Comparison of ENCODE assay signal across 8 mouse cellular contexts in genomic region chr1:74091611-74092224, GRCm38 (mm10). TPM values are rescaled to one million over a fixed set of nuclear protein-coding genes. Genes with fewer than 3 reads are reported as not detected.
DNase-seq lines count a peak whose midpoint lies in the region; ATAC-seq lines count a peak whose summit lies in the region.

No protein-coding gene starts in this region.

- DNase-seq in gastrocnemius, postnatal 25 days, result peak; percentile 54
- DNase-seq in gastrocnemius, adult 18-20 months (ENCODE audit: low spot score), result no peak
- DNase-seq in ovary, adult 18-20 months (ENCODE audit: low spot score), result peak; percentile 62
- DNase-seq in ovary, postnatal 10 days (ENCODE audit: low spot score), result no peak
- DNase-seq in hindlimb bud, embryonic 11.5 days (ENCODE audit: extremely low spot score, low read depth, low spot score), result peak; percentile 70
- DNase-seq in layer of hippocampus, adult 9-10 months (ENCODE audit: low spot score), result no peak

- peak overlapping the region; percentile 73 for H3K27ac ChIP-seq in stomach, embryonic 15.5 days

- 28% methylated on average over 6 of the region's 6 CpGs for WGBS in stomach, embryonic 15.5 days

- peak overlapping the region; percentile 48 for H3K4me2 ChIP-seq in stomach, embryonic 15.5 days

- peaks cover 12% of the 10 kb centered on the region; the same call in 1 of the 2 replicates for H3K27me3 ChIP-seq in stomach, embryonic 15.5 days (replicated peaks)

- no peak overlapping the region for H3K4me3 ChIP-seq in stomach, embryonic 15.5 days (replicated peaks)

- no peaks in the 10 kb centered on the region for H3K36me3 ChIP-seq in stomach, embryonic 15.5 days

- peaks cover 26% of the 10 kb centered on the region for H3K4me1 ChIP-seq in stomach, embryonic 15.5 days

- H3K9me3 ChIP-seq in stomach, embryonic 15.5 days, result no peaks in the 10 kb centered on the region

- no peak; the same call in 1 of the 2 replicates for ATAC-seq in stomach, embryonic 15.5 days (ENCODE audit: insufficient read depth, low FRiP score, low read depth)
- no peak for ATAC-seq in megakaryocyte, adult 5-6 weeks (ENCODE audit: poor library complexity, severe bottlenecking)

- no peak overlapping the region for H3K9ac ChIP-seq in stomach, embryonic 15.5 days

RNA-seq across cellular contexts. Expression of gene Tns1, which starts 32.5 kb away (rescaled TPM):
- total RNA-seq in gastrocnemius, postnatal 25 days (2021), result 100 to 1,000 TPM; 205 to 234 TPM
- 100 to 1,000 TPM; 226 to 298 TPM for total RNA-seq in gastrocnemius, adult 18-20 months (2021)
- polyA plus RNA-seq in stomach, embryonic 15.5 days (2015; fragmentation: Nextera tagmentation; extraction: Ambion mirVana), result 34.5 and 40.3 TPM in 2 replicates
- total RNA-seq in megakaryocyte, adult 5-6 weeks (2015), result 4.9 and 5.5 TPM in 2 replicates
- 2.9 and 3.2 TPM in 2 replicates for total RNA-seq in megakaryocyte, adult 5-6 weeks (2017)

RNA-seq across cellular contexts. Expression of gene Rufy4, which starts 33.6 kb away (rescaled TPM):
- under 1 TPM in 1 of 2 experiments, not detected in 1; 0.16 TPM for total RNA-seq in gastrocnemius, postnatal 25 days (2021)
- total RNA-seq in gastrocnemius, adult 18-20 months (2021), result under 1 TPM; 0.09 to 0.11 TPM
- polyA plus RNA-seq in stomach, embryonic 15.5 days (2015; fragmentation: Nextera tagmentation; extraction: Ambion mirVana), result 0.23 and 0.43 TPM in 2 replicates
- 0.25 and 0.38 TPM in 2 replicates for total RNA-seq in megakaryocyte, adult 5-6 weeks (2015)
- 1.1 and 2.5 TPM in 2 replicates for total RNA-seq in megakaryocyte, adult 5-6 weeks (2017)

Comparison
In these comparisons a context has a peak if more than half of its experiments do, and no peak if none do; other contexts are left out.
1. DNase-seq: peak in gastrocnemius, postnatal 25 days (single experiment), ovary, adult 18-20 months (single experiment) and hindlimb bud, embryonic 11.5 days (single experiment); none in gastrocnemius, adult 18-20 months (single experiment), ovary, postnatal 10 days (single experiment) and layer of hippocampus, adult 9-10 months (single experiment).
2. RNA of gene Tns1, which starts 32.5 kb away (total RNA-seq): 226 to 298 TPM in gastrocnemius, adult 18-20 months and 205 to 234 TPM in gastrocnemius, postnatal 25 days; 2.9 to 5.5 TPM in megakaryocyte, adult 5-6 weeks; every median in the first group is over 10 times any median in the second.